Mouse (Mus musculus): Measurements from ENCODE around the gene Mmp20.

- TF ChIP-seq CTCF (IDR thresholded peaks at IDR 0.05; ENCODE audit: low read depth) (peak; percentile 84), EP300 (optimal IDR thresholded peaks at IDR 0.05) (no peak)
Observed at GRCm38 (mm10) chr9:7714062-7714907, 86.3 kb downstream of the Mmp20 start.
